Mouse (Mus musculus) ES-E14 (cell line): ENCODE data around the gene Defb21.

Experiments
- CHD2 ChIP-seq: IDR thresholded peaks from 2 replicates; pipeline ENCODE4 v1.6.1; 2014; ENCODE audit warnings: mild to moderate bottlenecking, low read depth, low read length, inconsistent platforms
- HCFC1 ChIP-seq: IDR thresholded peaks from 2 replicates; pipeline ENCODE4 v1.6.1; 2012; ENCODE audit warnings: low read length, inconsistent platforms, borderline replicate concordance; ENCODE audit not compliant: insufficient read depth
- MAFK ChIP-seq: IDR thresholded peaks from 2 replicates; pipeline ENCODE4 v1.6.1; 2014; ENCODE audit warnings: mild to moderate bottlenecking, low read depth, low read length, inconsistent platforms; ENCODE audit not compliant: insufficient read depth
- ZC3H11A ChIP-seq: IDR thresholded peaks from 2 replicates; pipeline ENCODE4 v1.6.1; 2012; ENCODE audit warnings: low read depth, mild to moderate bottlenecking, inconsistent platforms, low read length, borderline replicate concordance
- ZNF384 ChIP-seq: IDR thresholded peaks from 2 replicates; pipeline ENCODE4 v1.6.1; 2012; ENCODE audit warnings: low read depth, low read length, inconsistent platforms

GRCm38 (mm10) chr2:152544691-152545090 is 27.9 kb upstream of the Defb21 start:
- TF ChIP-seq MAFK (no peak), CHD2 (no peak), ZC3H11A (peak; percentile 44; the same call in 1 of the 2 replicates), ZNF384 (no peak), HCFC1 (no peak)
